ENCODE assay signal across 24 mouse cellular contexts in the genomic region with DNA sequence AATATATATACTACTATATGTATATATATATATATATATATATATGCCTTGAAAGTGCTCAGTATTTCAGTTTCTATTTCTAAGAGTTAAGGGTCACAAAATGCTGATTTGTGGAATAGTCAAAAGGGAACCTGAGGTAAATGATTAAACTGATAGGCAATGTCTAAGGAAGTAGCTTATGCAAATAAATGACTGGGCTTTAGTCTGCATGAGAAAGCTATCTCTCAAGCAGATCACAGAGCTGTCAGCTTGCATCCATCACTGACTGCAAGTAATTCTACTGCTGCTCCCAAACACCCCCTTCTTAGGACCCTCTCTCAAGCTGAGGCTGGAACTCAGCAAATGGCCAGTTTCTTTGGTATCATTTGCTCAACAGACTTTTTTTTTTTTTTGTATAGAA.
"Had no signal": no experiment of that assay in that cellular context is flagged by ENCODE, and none has a peak within 500 bp of the region (broad histone marks: within the 10 kb centered on the region; RNA-seq: fewer than 3 reads in every experiment).

No protein-coding gene starts in this region.

- H3K36me3 ChIP-seq: kidney, embryonic 15.5 days; limb, embryonic 12.5 days; limb, embryonic 15.5 days; lung, embryonic 15.5 days; midbrain, embryonic 10.5 days; neural tube, embryonic 13.5 days; stomach, embryonic 15.5 days had no signal

- H3K4me3 ChIP-seq: kidney, embryonic 15.5 days; limb, embryonic 12.5 days; limb, embryonic 15.5 days; lung, embryonic 15.5 days; megakaryocyte, embryonic 14.5 days; midbrain, embryonic 10.5 days; myocyte; neural tube, embryonic 13.5 days; stomach, embryonic 15.5 days had no signal

- H3K9ac ChIP-seq: kidney, embryonic 15.5 days; limb, embryonic 12.5 days; limb, embryonic 15.5 days; liver, embryonic 14.5 days; lung, embryonic 15.5 days; neural tube, embryonic 13.5 days; stomach, embryonic 15.5 days had no signal

- DNase-seq: kidney, adult 11 months; kidney, adult 8-10 months; kidney, postnatal 14 days; kidney, postnatal 4 days; left cerebral cortex, postnatal 4 days; lung, adult 18-20 months; lung, postnatal 10 days; lung, postnatal 36 days; midbrain, embryonic 14.5 days; right cerebral cortex, adult 18-20 months; right cerebral cortex, postnatal 14 days; right cerebral cortex, postnatal 4 days; thymus, postnatal 25 days had no signal

- H3K4me2 ChIP-seq: kidney, embryonic 15.5 days; limb, embryonic 12.5 days; limb, embryonic 15.5 days; liver, embryonic 11.5 days; lung, embryonic 15.5 days; neural tube, embryonic 13.5 days; stomach, embryonic 15.5 days had no signal

- H3K27ac ChIP-seq: kidney, embryonic 15.5 days; limb, embryonic 12.5 days; limb, embryonic 15.5 days; liver, embryonic 14.5 days; lung, embryonic 15.5 days; midbrain, embryonic 10.5 days; neural tube, embryonic 13.5 days; stomach, embryonic 15.5 days had no signal

- H3K9me3 ChIP-seq: kidney, embryonic 15.5 days; limb, embryonic 15.5 days; lung, embryonic 15.5 days; midbrain, embryonic 10.5 days; stomach, embryonic 15.5 days had no signal

- H3K27me3 ChIP-seq: kidney, embryonic 15.5 days; limb, embryonic 12.5 days; limb, embryonic 15.5 days; lung, embryonic 15.5 days; megakaryocyte, embryonic 14.5 days; neural tube, embryonic 13.5 days; stomach, embryonic 15.5 days had no signal

- H3K4me1 ChIP-seq: kidney, embryonic 15.5 days; limb, embryonic 15.5 days; lung, embryonic 15.5 days; midbrain, embryonic 10.5 days; neural tube, embryonic 13.5 days; stomach, embryonic 15.5 days had no signal
